Mouse (Mus musculus): ENCODE results near the gene Cog2.

DNA sequence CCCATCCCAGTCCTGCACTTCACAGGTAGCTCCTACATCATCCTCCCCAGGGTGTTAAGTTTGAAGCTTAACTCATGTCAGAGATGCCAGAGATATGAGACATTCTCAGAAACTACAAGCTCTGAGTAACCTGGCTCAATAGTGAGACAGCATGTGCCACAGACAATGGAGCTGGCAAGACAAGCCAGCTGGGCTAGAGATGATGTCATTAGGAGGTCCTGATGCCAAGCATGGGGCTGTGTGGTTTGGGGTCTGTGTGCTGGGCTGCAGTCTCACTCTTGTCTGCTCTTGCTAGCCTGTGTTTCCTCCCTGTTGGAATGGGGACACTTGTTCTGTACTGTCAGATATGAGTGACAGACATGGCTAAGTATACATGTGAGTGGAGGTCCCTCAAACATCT, 14.9 kb upstream of the Cog2 start:
- TF ChIP-seq CTCF (conservative IDR thresholded peaks at IDR 0.05; ENCODE audit: low read length) (no peak), POU5F1 (IDR thresholded peaks at IDR 0.05; ENCODE audit: borderline replicate concordance, low read length) (no peak)

Measured in E14TG2a.4 (cell line).